Mouse (Mus musculus): Measurements from ENCODE around the gene Scn10a.

DNA sequence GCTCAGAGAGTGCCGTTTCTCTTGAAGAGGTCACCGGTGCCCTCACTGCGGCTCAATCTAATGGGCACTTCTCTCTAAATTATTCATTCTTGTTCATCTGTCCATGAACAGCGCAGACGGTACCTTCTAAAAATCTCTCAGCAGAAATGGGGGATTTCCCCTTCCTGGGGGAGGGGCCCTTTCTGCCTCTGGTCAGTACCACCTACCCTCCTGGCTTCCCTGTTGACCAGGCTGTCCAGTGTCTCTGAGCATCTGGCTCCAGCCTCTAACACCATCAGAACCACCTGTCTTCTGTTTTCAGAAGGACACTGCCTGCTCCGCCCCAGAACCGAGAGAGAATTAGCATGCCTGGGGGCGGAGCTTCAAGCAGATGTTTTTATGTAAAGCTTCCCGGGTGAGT, 143.4 kb downstream of the Scn10a start:
- TF ChIP-seq CTCF (IDR thresholded peaks at IDR 0.05; ENCODE audit: low read depth): no peak
- no peak for TF ChIP-seq EP300 (IDR thresholded peaks at IDR 0.05; ENCODE audit: low read depth)

Data from liver, embryonic 14.5 days (tissue).